Mouse (Mus musculus): ENCODE results near the gene Phox2a.

Phox2a gene

DNA sequence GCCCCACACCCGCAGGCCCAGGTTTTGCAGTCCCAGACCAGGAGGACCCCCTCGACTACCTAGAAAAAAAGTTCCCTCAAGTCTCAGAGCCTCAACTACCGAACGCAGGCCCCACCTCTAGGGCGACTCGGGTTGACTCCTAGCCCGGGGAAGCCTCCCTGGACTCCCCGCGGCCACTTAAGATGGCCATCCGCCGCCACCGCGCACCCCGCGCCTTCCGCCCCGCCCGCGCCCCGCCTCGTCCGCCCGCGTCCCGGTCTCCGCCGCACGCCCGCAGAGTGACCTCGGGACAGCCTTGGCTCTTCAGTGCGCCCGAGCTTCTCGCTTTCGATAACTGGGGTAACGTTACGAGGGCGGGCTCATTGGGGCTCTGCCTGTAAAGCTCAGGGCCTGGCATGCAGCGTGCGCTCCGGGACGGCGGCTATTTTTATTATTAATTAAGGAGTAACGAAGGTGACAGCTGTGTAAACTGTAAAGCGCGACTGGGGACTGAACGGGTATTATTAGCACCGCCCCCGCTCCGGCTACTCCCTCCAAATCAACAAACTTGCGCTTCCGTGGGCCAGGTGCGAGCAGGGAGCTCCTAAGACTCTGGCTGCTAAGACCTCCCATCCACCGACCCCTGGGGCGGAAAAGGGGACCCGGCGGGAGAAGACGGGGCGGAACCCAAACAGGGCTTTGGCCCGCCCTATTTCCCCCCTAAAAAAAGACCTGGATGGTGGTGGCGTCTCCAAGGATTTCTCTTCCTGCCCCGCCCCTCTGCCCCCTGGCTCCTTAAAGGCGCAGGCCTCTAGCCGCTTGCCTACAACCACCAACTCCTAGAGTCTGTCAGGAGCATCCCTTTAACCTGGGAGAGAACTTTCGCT is 19.7 kb downstream of the Phox2a start, which contains the start of gene Inppl1:
Inppl1 (minus strand) TSS at position 624 of the 866 bp plus-strand sequence.
- DNase-seq (ENCODE audit: extremely low read depth, insufficient read length, low spot score) = peak; percentile 88

DNA sequence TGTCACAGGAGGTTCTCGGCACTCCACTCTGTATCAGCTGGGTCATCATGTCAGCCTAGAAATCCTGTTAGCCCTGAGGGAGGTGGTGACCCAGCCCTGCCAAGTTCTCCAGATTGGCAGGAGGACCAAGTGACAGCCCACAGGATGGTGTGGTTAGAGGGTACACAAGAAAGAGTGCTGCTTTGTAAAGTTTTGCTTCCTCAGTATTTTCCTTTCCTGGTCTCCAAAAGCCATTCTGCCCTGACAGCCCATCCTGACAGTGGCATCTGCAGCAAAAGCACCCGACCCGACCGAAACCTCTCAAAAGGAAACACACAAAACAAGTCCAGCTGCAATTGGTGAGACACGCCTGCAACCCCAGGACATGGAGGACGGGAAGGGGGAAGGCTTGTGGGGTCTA is 26.1 kb downstream of the Phox2a start:
- DNase-seq (ENCODE audit: extremely low read depth, insufficient read length, low spot score) = no peak

DNA sequence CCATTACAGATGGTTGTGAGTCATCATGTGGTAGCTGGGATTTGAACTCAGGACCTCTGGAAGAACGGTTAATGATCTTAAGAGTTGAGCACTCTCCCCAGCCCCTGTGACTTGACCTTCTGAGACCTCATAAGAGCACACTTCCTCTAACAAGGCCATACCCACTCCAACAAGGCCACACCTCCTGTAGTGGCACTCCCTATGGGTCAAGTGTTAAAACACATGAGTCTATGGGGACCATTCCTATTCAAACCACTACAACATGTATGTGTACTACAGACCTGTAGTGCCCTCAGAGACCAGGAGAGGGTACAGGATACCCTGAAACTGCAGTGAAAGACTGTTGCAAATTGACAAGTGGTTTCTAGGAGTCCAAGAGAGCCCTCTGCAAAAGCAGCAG is 29.8 kb downstream of the Phox2a start:
- no peak for DNase-seq (ENCODE audit: extremely low read depth, insufficient read length, low spot score)

DNA sequence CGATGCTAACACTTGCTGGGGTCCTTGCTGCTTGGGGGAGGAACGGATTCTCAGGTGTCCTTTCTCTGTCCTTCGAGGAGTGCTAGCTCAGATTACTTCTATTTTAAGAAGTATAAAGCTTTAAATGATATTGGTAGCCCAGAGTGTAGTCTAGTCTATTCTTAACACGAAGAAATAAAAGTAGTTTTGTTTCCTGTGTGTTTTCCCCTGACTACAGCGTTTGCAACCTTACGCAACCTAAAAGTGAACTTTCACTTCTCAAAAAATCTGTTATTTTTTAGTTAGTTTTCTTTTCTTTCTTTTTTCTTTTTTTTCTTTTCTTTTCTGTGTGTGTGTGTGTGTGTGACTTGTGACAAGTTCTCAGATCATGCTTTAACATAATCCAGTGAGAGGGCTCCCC is 33.6 kb downstream of the Phox2a start:
- no peak for DNase-seq (ENCODE audit: extremely low read depth, insufficient read length, low spot score)

DNA sequence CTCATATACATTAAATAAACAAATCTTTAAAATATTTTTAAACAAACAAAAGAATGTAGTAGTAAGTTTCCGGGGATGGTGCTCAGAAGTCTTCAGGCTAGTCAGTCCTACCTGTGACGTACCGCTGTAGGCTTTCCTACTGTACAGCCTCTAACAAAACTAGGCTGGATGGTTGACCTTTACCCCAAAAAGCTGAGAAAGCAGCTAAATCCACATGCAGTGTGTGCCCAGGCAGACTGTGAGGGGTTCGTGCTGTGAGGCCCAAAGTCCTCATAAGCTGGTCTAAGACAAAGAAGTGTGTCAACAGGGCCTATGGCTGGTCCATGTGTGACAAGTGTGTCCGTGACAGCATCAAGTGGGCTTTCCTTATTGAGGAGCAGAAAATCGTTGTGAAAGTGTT is 34.7 kb downstream of the Phox2a start:
- no peak for DNase-seq (ENCODE audit: extremely low read depth, insufficient read length, low spot score)

DNA sequence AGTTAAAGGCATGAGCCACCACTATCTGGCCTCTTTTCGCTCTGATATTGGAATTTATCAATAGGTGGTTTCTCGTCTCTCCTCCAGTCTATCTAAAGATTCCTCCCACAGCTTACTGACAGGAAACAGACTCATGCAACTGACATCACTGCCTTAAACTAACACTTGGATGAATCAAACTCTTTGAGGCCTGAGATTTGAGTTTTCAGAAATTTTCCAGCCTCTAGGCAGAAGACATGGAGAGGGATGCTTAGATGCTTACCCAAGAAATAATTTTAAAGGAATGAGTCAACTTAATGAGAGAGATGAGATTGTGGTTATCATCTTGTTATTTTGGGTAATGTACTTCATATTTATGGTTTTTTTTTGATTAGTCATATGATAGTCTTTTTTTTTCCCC is 35.7 kb downstream of the Phox2a start:
- peak; percentile 46 for DNase-seq (ENCODE audit: extremely low read depth, insufficient read length, low spot score)

DNA sequence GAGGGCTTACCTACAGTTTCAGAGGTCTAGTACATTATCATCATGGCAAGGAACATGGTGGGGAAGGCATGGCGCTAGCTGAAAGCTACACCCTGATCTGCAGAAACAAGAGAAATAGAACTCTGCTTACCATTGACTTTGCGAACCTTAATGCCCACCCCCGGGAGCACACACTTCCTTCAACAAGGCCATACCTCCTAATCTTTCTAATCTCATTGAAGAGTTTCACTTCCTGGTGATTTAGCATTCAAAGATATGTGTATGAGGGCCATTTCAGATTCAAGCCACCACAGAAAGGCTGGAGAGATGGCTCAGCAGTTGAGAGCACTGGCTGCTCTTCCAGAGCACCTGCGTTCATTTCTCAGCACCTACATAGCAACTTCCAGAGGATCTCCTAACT is 39.0 kb downstream of the Phox2a start, which contains the start of gene Folr2:
Folr2 (minus strand) TSS at position 101 of the 400 bp plus-strand sequence.
- no peak for DNase-seq (ENCODE audit: extremely low read depth, insufficient read length, low spot score)

DNA sequence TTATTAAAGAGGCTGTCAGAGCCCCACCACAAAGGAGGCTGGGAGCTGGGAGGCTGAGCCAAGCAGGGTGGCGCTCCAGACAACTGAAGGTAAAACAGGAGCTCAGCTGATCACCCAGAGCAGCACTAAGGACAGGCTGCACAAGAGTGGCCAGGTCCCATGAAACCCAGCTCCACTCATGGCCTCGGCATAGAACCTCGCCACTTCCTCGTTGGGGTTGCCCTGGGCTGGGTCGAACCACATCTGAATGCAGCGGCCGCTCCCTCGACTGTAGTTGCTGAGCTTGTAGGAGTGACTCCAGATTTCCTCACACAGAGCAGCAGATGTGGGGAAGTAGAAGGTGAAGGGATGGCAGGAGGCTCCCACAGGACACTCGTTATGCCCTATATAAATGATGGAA is 40.2 kb downstream of the Phox2a start:
- no peak for DNase-seq (ENCODE audit: extremely low read depth, insufficient read length, low spot score)

DNA sequence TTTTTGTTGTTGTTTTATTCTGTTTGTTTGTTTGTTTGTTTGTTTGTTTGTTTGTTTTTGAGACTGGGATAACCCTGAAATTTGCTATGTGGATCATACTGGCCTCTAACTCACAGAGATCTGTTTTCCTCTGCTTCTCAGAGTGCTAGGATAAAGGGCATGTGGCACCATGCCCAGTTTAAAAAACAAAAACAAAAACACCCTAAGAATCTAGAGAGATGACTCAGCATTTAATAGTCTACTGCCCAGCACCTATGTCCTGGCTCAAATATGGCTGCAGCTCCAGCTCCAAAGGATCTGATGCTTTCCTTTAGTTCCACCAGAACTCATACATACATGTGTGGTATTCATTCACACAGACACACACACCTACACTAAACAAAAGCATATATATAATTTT is 42.9 kb downstream of the Phox2a start:
- DNase-seq (ENCODE audit: extremely low read depth, insufficient read length, low spot score) = no peak

DNA sequence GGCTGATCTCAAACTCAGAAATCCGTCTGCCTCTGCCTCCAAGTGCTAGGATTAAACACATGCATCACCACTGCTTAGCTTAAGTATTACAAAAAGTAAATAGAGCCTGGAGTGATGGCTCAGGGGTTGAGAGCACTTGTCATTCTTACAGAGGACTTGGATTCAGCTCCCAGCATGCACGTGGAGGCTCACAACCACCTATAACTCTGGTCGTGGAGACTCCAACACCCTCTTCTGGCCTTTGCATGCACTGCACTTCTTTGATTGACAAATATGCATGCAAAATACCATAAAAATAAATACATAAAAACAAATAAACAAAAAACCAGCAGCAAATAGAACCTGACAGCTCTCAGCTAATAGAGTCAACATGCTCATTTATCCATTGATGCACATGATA is 44.2 kb downstream of the Phox2a start:
- DNase-seq (ENCODE audit: extremely low read depth, insufficient read length, low spot score) = no peak

DNA sequence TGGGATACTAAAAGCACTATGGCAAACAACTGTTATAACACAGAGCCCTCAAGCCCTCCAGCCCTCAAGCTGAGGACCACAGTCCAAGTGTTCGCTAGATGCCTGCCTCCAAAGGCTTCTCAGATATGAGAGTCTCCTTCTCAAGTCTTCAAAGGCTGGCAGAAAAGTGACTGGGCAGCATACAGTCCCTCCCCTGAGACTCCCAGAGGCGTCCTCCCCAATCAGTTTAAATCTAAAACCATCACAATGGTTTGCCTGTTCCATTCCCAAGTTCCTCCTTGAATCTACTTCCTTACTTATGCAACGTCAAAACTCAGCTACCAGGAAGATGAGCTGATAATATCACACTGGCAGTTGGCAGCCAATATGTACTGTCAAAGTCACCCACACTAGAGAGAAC is 45.3 kb downstream of the Phox2a start, which contains the start of gene Anapc15:
Anapc15 (plus strand) TSS at position 301 of the 400 bp plus-strand sequence.
- no peak for DNase-seq (ENCODE audit: extremely low read depth, insufficient read length, low spot score)

DNA sequence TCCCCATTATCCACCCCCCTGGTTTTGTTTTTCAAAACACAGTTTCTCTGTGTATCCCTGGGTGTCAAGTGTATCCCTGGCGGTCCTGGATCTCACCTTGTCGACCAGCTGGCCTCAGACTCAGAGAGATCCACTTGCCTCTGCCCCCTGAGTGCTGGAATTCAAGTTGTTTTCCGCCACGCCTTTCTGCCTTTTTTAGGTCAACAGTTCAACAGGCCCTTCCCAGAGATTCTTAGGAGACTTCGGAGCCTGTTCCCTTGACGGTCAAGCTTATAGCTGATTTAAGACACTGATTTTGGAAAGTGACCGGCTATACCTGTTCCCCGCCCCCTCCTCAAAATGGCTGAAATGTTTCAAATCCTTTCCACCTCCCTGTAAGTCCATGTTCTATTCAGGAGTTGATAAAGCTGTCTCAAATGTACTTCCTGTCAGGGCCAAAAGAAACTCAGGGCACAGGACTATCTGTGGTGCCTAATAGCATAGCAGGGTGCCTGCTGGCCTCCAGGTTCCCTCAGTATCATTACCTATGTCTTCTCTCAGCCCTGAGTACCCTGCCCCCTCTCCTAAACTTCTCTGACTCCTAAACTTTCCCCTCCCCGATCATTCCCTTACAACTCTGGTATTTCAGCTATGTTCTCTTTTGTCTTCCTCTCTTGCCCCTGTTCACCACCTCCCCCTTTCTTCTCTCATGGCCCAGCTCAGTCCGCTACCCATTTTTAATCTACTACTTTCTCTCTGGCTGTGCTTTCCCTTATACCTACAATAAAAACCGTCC is 48.6 kb downstream of the Phox2a start:
- no peak for DNase-seq (ENCODE audit: extremely low read depth, insufficient read length, low spot score)

DNA sequence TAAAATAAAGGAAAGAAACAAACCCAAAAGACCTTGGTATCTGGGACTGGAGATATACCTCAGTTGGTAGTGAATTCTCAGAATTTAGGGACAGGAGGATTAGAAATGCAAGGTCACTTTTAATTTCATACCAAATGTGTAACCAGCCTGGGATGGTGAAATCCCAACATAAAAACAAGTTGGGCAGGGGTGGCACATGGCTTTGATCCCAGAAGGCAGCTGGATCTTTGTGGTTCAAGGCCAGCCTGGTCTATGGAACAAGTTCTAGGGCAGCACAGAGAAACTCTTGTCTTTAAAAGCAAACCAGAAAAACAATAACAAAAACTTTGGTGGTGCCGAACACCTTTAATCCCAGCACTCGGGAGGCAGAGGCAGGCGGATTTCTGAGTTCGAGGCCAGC is 49.4 kb downstream of the Phox2a start:
- no peak for DNase-seq (ENCODE audit: extremely low read depth, insufficient read length, low spot score)

DNA sequence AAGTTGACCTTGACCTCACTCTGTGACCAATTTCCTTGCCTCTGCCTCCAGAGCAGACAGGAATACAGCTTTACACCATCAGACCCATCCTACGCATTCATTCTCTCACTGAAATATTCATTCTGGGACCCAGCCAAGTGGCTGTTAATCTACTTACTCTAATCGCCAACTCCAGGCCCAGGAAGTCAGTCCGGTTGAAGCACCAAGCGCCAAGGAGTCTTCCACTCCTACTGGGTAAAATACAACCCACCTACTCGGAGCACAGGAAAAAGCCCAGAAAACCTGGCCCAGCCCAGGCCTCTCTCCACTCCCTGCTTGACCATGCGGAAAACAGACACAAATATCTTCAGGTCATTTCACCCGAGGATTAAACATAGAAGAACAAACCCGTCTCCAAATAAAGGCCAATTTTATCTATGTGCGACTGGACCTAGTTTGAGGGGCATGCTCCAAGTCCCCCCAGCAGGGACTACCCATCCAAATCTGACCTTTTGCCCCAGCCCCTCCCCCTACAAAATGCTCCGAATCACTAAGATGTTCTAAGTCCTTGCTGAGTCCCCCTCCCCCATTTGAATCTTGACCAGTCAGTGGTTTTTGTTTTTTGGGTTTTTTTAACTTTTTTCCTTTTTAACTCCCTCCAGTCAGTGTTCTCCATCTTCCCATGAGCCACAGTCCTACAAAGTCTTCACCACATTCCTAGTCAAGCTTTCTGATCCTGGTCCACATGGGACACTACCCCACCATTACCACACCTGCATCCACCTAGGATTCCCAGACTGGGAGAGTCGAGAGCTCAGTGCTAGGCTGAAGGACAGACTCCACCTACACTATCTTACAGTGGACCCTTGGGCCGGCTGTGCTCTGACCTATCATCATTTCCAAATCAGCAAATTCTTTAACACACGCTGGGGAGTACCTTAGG is 50.4 kb downstream of the Phox2a start:
- DNase-seq (ENCODE audit: extremely low read depth, insufficient read length, low spot score) = no peak

DNA sequence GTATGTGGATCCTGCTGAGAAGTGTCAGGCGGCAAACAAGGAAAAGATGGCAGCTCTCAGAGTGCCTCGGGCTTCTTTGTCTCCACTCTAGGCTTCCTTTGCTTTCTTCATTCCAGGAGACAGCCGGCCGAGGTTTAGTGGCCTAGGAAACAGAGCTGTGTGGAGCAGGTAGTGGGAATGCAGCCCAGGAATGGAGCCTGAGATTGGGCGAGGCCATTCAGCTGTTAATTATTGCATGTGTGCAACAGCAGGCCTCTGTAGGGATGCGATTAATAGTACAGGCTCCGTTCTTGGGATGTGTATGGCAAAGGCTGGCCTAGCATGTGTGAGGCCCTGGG is 51.0 kb downstream of the Phox2a start:
- DNase-seq (ENCODE audit: extremely low read depth, insufficient read length, low spot score) = no peak

DNA sequence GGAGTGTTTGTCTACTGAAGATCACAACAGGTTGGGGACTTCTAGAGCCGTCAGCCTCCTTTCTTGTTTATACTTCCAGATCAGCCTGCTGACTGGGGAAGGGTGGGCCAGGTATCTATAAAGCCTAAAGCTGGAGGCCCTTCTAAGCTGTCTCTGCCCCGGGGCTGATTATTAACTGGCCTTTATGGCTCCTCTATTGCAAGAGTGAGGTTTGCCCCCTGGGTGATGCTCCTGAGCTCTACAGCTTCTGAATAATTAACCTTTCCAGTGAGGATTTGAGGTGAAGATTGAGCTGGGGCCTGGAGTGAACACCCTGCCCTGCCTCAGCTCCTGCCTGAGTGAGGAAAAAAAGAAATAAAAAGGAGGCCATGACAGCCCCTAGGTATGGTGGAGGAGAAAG is 52.5 kb downstream of the Phox2a start, which contains the start of gene Folr1:
Folr1 (minus strand) TSS at position 160 of the 400 bp plus-strand sequence.
- no peak for DNase-seq (ENCODE audit: extremely low read depth, insufficient read length, low spot score)

DNA sequence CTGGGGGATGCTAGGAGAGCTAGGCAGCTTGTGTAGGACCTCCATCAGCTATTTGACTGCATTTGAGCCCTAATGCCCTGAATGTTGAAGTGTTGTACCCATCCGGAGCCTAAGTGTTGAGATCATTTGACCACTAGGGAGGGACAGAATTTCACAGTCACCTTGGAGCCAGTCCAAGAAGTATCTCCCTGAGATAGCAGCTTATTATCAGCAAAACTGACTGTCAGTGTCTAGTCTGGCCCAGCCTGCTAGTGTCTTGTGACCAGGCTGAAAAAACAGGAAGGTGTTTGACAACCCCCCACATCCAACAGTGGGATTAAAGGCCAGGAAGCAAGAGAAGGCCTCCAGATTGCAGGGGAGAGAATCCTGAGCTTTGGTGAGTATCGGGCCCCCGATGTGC is 53.2 kb downstream of the Phox2a start:
- no peak for DNase-seq (ENCODE audit: extremely low read depth, insufficient read length, low spot score)

Data from 3134 (cell line).